Mouse (Mus musculus): ENCODE measurements around the gene Hspbap1. TPM values are rescaled to one million over a fixed set of nuclear protein-coding genes. Genes with fewer than 3 reads are reported as not detected.

Hspbap1 gene
- polyA plus RNA-seq, 1 experiment from 2014 or later = 13.3 TPM

GRCm38 (mm10) chr16:35768785-35769642 lies 1.2 kb upstream of the Hspbap1 start, which contains the start of gene Dirc2:
Gene Dirc2, minus strand, starts transcription at chr16:35769356.
- Histone ChIP-seq H3K9me3 (replicated peaks; ENCODE audit: control insufficient read depth, low read length) (no peaks in the 10 kb centered on the region), H3K27ac (ENCODE audit: low read length) (peak within 1 kb of the TSS; percentile 72), H3K4me2 (ENCODE audit: low read depth, low read length) (peak within 1 kb of the TSS; percentile 92), H3K9ac (ENCODE audit: low read length) (peak within 1 kb of the TSS; percentile 98), H3K36me3 (ENCODE audit: control insufficient read depth, insufficient read depth, low read length) (no peaks in the 10 kb centered on the region), H3K4me1 (ENCODE audit: control insufficient read depth, insufficient read depth, low read length) (peaks cover 20% of the 10 kb centered on the region), H3K4me3 (replicated peaks; ENCODE audit: low read length) (peak within 1 kb of the TSS; percentile 92), H3K27me3 (ENCODE audit: control insufficient read depth, insufficient read depth, low read length) (no peaks in the 10 kb centered on the region)
- WGBS = under 1% methylated on average over 68 of the region's 78 CpGs
- ATAC-seq (ENCODE audit: insufficient read depth, low FRiP score) = peak; percentile 88

GRCm38 (mm10) chr16:35771141-35771540 lies 966 bp downstream of the Hspbap1 start:
- 20% methylated on average over 8 of the region's 8 CpGs for WGBS
- Histone ChIP-seq H3K4me2 (ENCODE audit: low read depth, low read length) (peak overlapping the region; percentile 92), H3K27me3 (ENCODE audit: control insufficient read depth, insufficient read depth, low read length) (no peaks in the 10 kb centered on the region), H3K4me1 (ENCODE audit: control insufficient read depth, insufficient read depth, low read length) (peaks cover 19% of the 10 kb centered on the region), H3K27ac (ENCODE audit: low read length) (no peak overlapping the region), H3K36me3 (ENCODE audit: control insufficient read depth, insufficient read depth, low read length) (no peaks in the 10 kb centered on the region), H3K4me3 (replicated peaks; ENCODE audit: low read length) (peak overlapping the region; percentile 92), H3K9ac (ENCODE audit: low read length) (0 out of 2 replicates have a peak overlapping the region, but pooled peaks have one; percentile 39), H3K9me3 (replicated peaks; ENCODE audit: control insufficient read depth, low read length) (no peaks in the 10 kb centered on the region)
- no peak for ATAC-seq (ENCODE audit: insufficient read depth, low FRiP score)

GRCm38 (mm10) chr16:35771606-35772005 lies 1.4 kb downstream of the Hspbap1 start:
- Histone ChIP-seq H3K9me3 (replicated peaks; ENCODE audit: control insufficient read depth, low read length) (no peaks in the 10 kb centered on the region), H3K27ac (ENCODE audit: low read length) (no peak overlapping the region), H3K4me1 (ENCODE audit: control insufficient read depth, insufficient read depth, low read length) (peaks cover 19% of the 10 kb centered on the region), H3K27me3 (ENCODE audit: control insufficient read depth, insufficient read depth, low read length) (no peaks in the 10 kb centered on the region), H3K4me2 (ENCODE audit: low read depth, low read length) (0 out of 2 replicates have a peak overlapping the region, but pooled peaks have one; percentile 92), H3K4me3 (replicated peaks; ENCODE audit: low read length) (no peak overlapping the region), H3K36me3 (ENCODE audit: control insufficient read depth, insufficient read depth, low read length) (no peaks in the 10 kb centered on the region), H3K9ac (ENCODE audit: low read length) (no peak overlapping the region)
- 83% methylated on average over 5 of the region's 5 CpGs for WGBS
- ATAC-seq (ENCODE audit: insufficient read depth, low FRiP score) = no peak

- no peak overlapping the region for H3K9ac ChIP-seq (ENCODE audit: low read length)
- H3K4me2 ChIP-seq (ENCODE audit: low read depth, low read length) = no peak overlapping the region
- no peak overlapping the region for H3K27ac ChIP-seq (ENCODE audit: low read length)
- no peaks in the 10 kb centered on the region for H3K27me3 ChIP-seq (ENCODE audit: control insufficient read depth, insufficient read depth, low read length)
- no peak overlapping the region for H3K4me3 ChIP-seq (replicated peaks; ENCODE audit: low read length)
- no peaks in the 10 kb centered on the region for H3K9me3 ChIP-seq (replicated peaks; ENCODE audit: control insufficient read depth, low read length)
- no peak for ATAC-seq (ENCODE audit: insufficient read depth, low FRiP score)
- H3K4me1 ChIP-seq (ENCODE audit: control insufficient read depth, insufficient read depth, low read length) = peaks cover 16% of the 10 kb centered on the region
- no peaks in the 10 kb centered on the region for H3K36me3 ChIP-seq (ENCODE audit: control insufficient read depth, insufficient read depth, low read length)
- 85% methylated on average over 5 of the region's 5 CpGs for WGBS
Observed at GRCm38 (mm10) chr16:35772598-35772997, 2.4 kb downstream of the Hspbap1 start.

GRCm38 (mm10) chr16:35775835-35776234 lies 5.7 kb downstream of the Hspbap1 start:
- no peak overlapping the region for H3K4me2 ChIP-seq (ENCODE audit: low read depth, low read length)
- H3K27ac ChIP-seq (ENCODE audit: low read length) = no peak overlapping the region
- H3K27me3 ChIP-seq (ENCODE audit: control insufficient read depth, insufficient read depth, low read length) = no peaks in the 10 kb centered on the region
- no peak overlapping the region for H3K4me3 ChIP-seq (replicated peaks; ENCODE audit: low read length)
- WGBS = 82% methylated on average over 1 of the region's 1 CpGs
- no peak overlapping the region for H3K9ac ChIP-seq (ENCODE audit: low read length)
- H3K9me3 ChIP-seq (replicated peaks; ENCODE audit: control insufficient read depth, low read length) = no peaks in the 10 kb centered on the region
- no peaks in the 10 kb centered on the region for H3K36me3 ChIP-seq (ENCODE audit: control insufficient read depth, insufficient read depth, low read length)
- no peak for ATAC-seq (ENCODE audit: insufficient read depth, low FRiP score)
- H3K4me1 ChIP-seq (ENCODE audit: control insufficient read depth, insufficient read depth, low read length) = peaks cover 7% of the 10 kb centered on the region

- Histone ChIP-seq H3K27ac (ENCODE audit: low read length) (no peak overlapping the region), H3K9me3 (replicated peaks; ENCODE audit: control insufficient read depth, low read length) (no peaks in the 10 kb centered on the region), H3K36me3 (ENCODE audit: control insufficient read depth, insufficient read depth, low read length) (no peaks in the 10 kb centered on the region), H3K4me1 (ENCODE audit: control insufficient read depth, insufficient read depth, low read length) (no peaks in the 10 kb centered on the region), H3K4me3 (replicated peaks; ENCODE audit: low read length) (no peak overlapping the region), H3K27me3 (ENCODE audit: control insufficient read depth, insufficient read depth, low read length) (no peaks in the 10 kb centered on the region), H3K4me2 (ENCODE audit: low read depth, low read length) (no peak overlapping the region), H3K9ac (ENCODE audit: low read length) (no peak overlapping the region)
- no peak for ATAC-seq (ENCODE audit: insufficient read depth, low FRiP score)
- 83% methylated on average over 7 of the region's 7 CpGs for WGBS
Observed at GRCm38 (mm10) chr16:35776737-35777136, 6.6 kb downstream of the Hspbap1 start.

- Histone ChIP-seq H3K4me2 (ENCODE audit: low read depth, low read length) (no peak overlapping the region), H3K9me3 (replicated peaks; ENCODE audit: control insufficient read depth, low read length) (no peaks in the 10 kb centered on the region), H3K36me3 (ENCODE audit: control insufficient read depth, insufficient read depth, low read length) (no peaks in the 10 kb centered on the region), H3K4me3 (replicated peaks; ENCODE audit: low read length) (no peak overlapping the region), H3K27me3 (ENCODE audit: control insufficient read depth, insufficient read depth, low read length) (no peaks in the 10 kb centered on the region), H3K4me1 (ENCODE audit: control insufficient read depth, insufficient read depth, low read length) (no peaks in the 10 kb centered on the region), H3K9ac (ENCODE audit: low read length) (no peak overlapping the region), H3K27ac (ENCODE audit: low read length) (no peak overlapping the region)
- WGBS = 98% methylated on average over 4 of the region's 4 CpGs
- ATAC-seq (ENCODE audit: insufficient read depth, low FRiP score) = no peak
Observed at GRCm38 (mm10) chr16:35777768-35778167, 7.6 kb downstream of the Hspbap1 start.

- no peaks in the 10 kb centered on the region for H3K36me3 ChIP-seq (ENCODE audit: control insufficient read depth, insufficient read depth, low read length)
- no peak overlapping the region for H3K4me3 ChIP-seq (replicated peaks; ENCODE audit: low read length)
- H3K27me3 ChIP-seq (ENCODE audit: control insufficient read depth, insufficient read depth, low read length) = no peaks in the 10 kb centered on the region
- H3K4me1 ChIP-seq (ENCODE audit: control insufficient read depth, insufficient read depth, low read length) = no peaks in the 10 kb centered on the region
- H3K27ac ChIP-seq (ENCODE audit: low read length) = no peak overlapping the region
- 80% methylated on average over 7 of the region's 7 CpGs for WGBS
- H3K9ac ChIP-seq (ENCODE audit: low read length) = no peak overlapping the region
- ATAC-seq (ENCODE audit: insufficient read depth, low FRiP score) = no peak
- no peaks in the 10 kb centered on the region for H3K9me3 ChIP-seq (replicated peaks; ENCODE audit: control insufficient read depth, low read length)
- H3K4me2 ChIP-seq (ENCODE audit: low read depth, low read length) = no peak overlapping the region
Observed at GRCm38 (mm10) chr16:35779681-35780080, 9.5 kb downstream of the Hspbap1 start.

- ATAC-seq (ENCODE audit: insufficient read depth, low FRiP score) = no peak
- Histone ChIP-seq H3K36me3 (ENCODE audit: control insufficient read depth, insufficient read depth, low read length) (no peaks in the 10 kb centered on the region), H3K4me1 (ENCODE audit: control insufficient read depth, insufficient read depth, low read length) (no peaks in the 10 kb centered on the region), H3K4me2 (ENCODE audit: low read depth, low read length) (no peak overlapping the region), H3K27me3 (ENCODE audit: control insufficient read depth, insufficient read depth, low read length) (no peaks in the 10 kb centered on the region), H3K27ac (ENCODE audit: low read length) (no peak overlapping the region), H3K4me3 (replicated peaks; ENCODE audit: low read length) (no peak overlapping the region), H3K9ac (ENCODE audit: low read length) (no peak overlapping the region), H3K9me3 (replicated peaks; ENCODE audit: control insufficient read depth, low read length) (no peaks in the 10 kb centered on the region)
- WGBS = 89% methylated on average over 9 of the region's 9 CpGs
Observed at GRCm38 (mm10) chr16:35781096-35781495, 10.9 kb downstream of the Hspbap1 start.
